Mouse (Mus musculus) embryonic facial prominence, embryonic 12.5 days (tissue): ENCODE data around the gene Myl10. TPM values are rescaled to one million over a fixed set of nuclear protein-coding genes. Genes with fewer than 3 reads are reported as not detected.
"Not testable (repeated sequence)": the region's sequence is repeated elsewhere in the genome, so short reads cannot be mapped to it uniquely, and the experiment has no call there.

Experiments used
- ATAC-seq: fragments of 200-750 bp; cut with Nextera tagmentation; 2 replicates; pipeline ENCODE4 v1.8.0; 2017; ENCODE audit not compliant: insufficient number of reproducible peaks, insufficient read depth, low FRiP score, low TSS enrichment
- H3K27ac ChIP-seq: fragments of 300-500 bp; sonication (generic); 2 replicates; pipeline ENCODE4 v1.5.1; 2016; ENCODE audit warnings: mild to moderate bottlenecking
- H3K27me3 ChIP-seq: fragments of 300-500 bp; sonication (generic); 2 replicates; pipeline ENCODE4 v1.6.1; 2016; ENCODE audit warnings: mild to moderate bottlenecking, moderate library complexity
- H3K36me3 ChIP-seq: fragments of 300-500 bp; sonication (generic); 2 replicates; pipeline ENCODE4 v1.6.1; 2016; ENCODE audit warnings: mild to moderate bottlenecking
- H3K4me1 ChIP-seq: fragments of 300-500 bp; sonication (generic); 2 replicates; pipeline ENCODE4 v1.6.1; 2016
- H3K4me2 ChIP-seq: fragments of 300-500 bp; sonication (generic); replicated peaks from 2 replicates; pipeline ENCODE4 v1.6.1; 2016; ENCODE audit warnings: mild to moderate bottlenecking, moderate library complexity
- H3K4me3 ChIP-seq: fragments of 300-500 bp; sonication (generic); 2 replicates; pipeline ENCODE4 v1.5.1; 2016; ENCODE audit warnings: mild to moderate bottlenecking
- H3K9ac ChIP-seq: fragments of 300-500 bp; sonication (generic); 2 replicates; pipeline ENCODE4 v1.6.1; 2016; ENCODE audit warnings: mild to moderate bottlenecking, moderate library complexity
- H3K9me3 ChIP-seq: fragments of 300-500 bp; sonication (generic); 2 replicates; pipeline ENCODE4 v1.6.1; 2016; ENCODE audit warnings: mild to moderate bottlenecking, moderate library complexity
- WGBS: fragments of 180-500 bp; shearing (Covaris S2); methylation state at CpG from one replicate; pipeline ENCODE4 v1.1.7; 2016; 5-methylcytosine and 5-hydroxymethylcytosine counted together
- polyA plus RNA-seq: library from polyadenylated mRNA; unstranded; fragments of >200 nt; fragmentation: Nextera tagmentation; extraction: Ambion mirVana; gene quantifications from 2 replicates; pipeline ENCODE4 v1.2.1, GENCODE M21; 2016

The Myl10 gene
- not detected in 2 replicates for polyA plus RNA-seq

DNA sequence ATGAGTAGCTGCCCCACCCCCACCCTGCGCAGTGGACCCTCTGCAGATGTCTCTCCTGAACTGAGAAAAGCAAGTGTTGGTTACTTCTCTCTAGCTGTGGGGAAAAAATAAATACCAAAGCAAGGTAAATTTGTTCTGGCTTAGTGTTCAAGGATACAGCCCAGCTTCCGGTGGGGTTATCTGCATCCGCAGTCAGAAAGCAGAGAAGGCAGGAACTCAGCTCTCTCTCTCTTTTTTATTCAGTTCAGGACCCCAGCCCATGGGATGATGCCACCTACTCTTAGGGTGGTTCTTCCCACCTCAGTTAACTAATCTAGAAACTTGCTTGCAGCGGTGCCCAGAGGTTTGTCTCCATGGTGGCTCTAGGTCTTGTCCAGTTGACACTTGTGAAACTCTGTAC is at the start of gene Myl10:
Myl10 (plus strand) TSS at position 363 of the 400 bp plus-strand sequence.
- WGBS, result 93% methylated on average over 4 of the region's 4 CpGs
- ATAC-seq, result no peak

GRCm38 (mm10) chr5:136646731-136647328 is 46.1 kb upstream of the Myl10 start:
- 85% methylated on average over 4 of the region's 4 CpGs for WGBS
- Histone ChIP-seq H3K27me3 (no peaks in the 10 kb centered on the region), H3K9ac (no peak overlapping the region), H3K36me3 (no peaks in the 10 kb centered on the region), H3K4me2 (no peak overlapping the region), H3K4me1 (no peaks in the 10 kb centered on the region), H3K4me3 (no peak overlapping the region), H3K27ac (no peak overlapping the region), H3K9me3 (no peaks in the 10 kb centered on the region)
- no peak for ATAC-seq

More for the DNA sequence above, at the start of gene Myl10:
- H3K9ac ChIP-seq, result no peak within 1 kb of the TSS
- H3K27ac ChIP-seq, result no peak within 1 kb of the TSS
- H3K27me3 ChIP-seq, result no peaks in the 10 kb centered on the region
- no peaks in the 10 kb centered on the region for H3K9me3 ChIP-seq
- H3K4me1 ChIP-seq, result no peaks in the 10 kb centered on the region
- no peak within 1 kb of the TSS for H3K4me2 ChIP-seq
- no peaks in the 10 kb centered on the region for H3K36me3 ChIP-seq
- H3K4me3 ChIP-seq, result no peak within 1 kb of the TSS

DNA sequence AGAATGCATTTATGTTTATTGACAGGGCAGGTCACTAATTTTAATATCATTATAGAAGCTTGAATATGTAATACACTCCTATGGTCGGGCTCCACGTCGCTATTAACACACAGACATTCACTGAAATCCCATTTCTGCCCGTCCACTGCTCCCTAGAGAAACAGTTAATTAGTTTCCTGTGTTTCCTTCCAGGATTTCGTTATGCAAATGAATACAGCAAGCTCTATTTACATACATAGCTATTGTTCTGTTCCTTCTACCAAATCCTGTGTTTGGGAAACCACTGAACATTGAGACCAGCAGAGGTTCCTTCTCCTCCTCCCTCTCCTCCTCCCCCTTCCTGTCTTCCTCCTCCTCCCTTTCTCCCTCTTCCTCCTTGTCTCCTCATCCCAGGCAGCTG is 43.9 kb upstream of the Myl10 start:
- 58% methylated on average over 5 of the region's 5 CpGs for WGBS

GRCm38 (mm10) chr5:136649655-136650054 is 43.3 kb upstream of the Myl10 start:
- 91% methylated on average over 5 of the region's 5 CpGs for WGBS
- H3K9ac ChIP-seq, result no peak overlapping the region
- H3K4me3 ChIP-seq, result no peak overlapping the region
- H3K9me3 ChIP-seq, result no peaks in the 10 kb centered on the region
- no peak for ATAC-seq
- H3K36me3 ChIP-seq, result no peaks in the 10 kb centered on the region
- H3K27ac ChIP-seq, result no peak overlapping the region
- no peaks in the 10 kb centered on the region for H3K4me1 ChIP-seq
- H3K27me3 ChIP-seq, result no peaks in the 10 kb centered on the region
- H3K4me2 ChIP-seq, result no peak overlapping the region

More for the DNA sequence above, 43.9 kb upstream of the Myl10 start:
- H3K27ac ChIP-seq, result no peak overlapping the region
- H3K9me3 ChIP-seq, result no peaks in the 10 kb centered on the region
- ATAC-seq, result no peak
- no peaks in the 10 kb centered on the region for H3K4me1 ChIP-seq
- H3K27me3 ChIP-seq, result no peaks in the 10 kb centered on the region
- no peak overlapping the region for H3K4me3 ChIP-seq
- H3K4me2 ChIP-seq, result no peak overlapping the region
- no peak overlapping the region for H3K9ac ChIP-seq
- no peaks in the 10 kb centered on the region for H3K36me3 ChIP-seq

DNA sequence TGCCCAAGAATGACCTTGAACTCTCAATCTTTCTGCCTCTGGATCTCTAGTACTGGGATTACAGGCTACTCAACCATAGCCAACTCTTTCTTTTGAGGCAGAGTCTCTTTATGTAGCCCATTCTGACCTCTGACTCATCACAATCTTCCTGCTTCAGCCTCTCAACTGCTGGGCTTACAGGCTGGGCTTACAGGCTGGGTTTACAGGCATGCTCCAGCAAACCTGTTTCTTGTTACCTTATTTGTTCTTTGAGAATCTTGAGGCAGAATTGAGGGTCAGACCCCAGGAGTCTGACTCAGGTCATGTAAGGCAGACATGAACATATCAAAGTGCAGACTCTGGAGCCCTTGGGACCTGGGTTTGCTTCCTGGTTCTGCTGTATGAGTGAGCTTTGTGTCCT is 38.5 kb upstream of the Myl10 start:
- no peaks in the 10 kb centered on the region for H3K36me3 ChIP-seq
- H3K9me3 ChIP-seq, result no peaks in the 10 kb centered on the region
- H3K9ac ChIP-seq, result no peak overlapping the region
- no peaks in the 10 kb centered on the region for H3K4me1 ChIP-seq
- H3K27me3 ChIP-seq, result no peaks in the 10 kb centered on the region
- no peak for ATAC-seq
- H3K4me2 ChIP-seq, result no peak overlapping the region
- H3K27ac ChIP-seq, result no peak overlapping the region
- H3K4me3 ChIP-seq, result no peak overlapping the region

GRCm38 (mm10) chr5:136656830-136657395 is 36.0 kb upstream of the Myl10 start:
- 77% methylated on average over 10 of the region's 10 CpGs for WGBS
- no peak overlapping the region for H3K4me2 ChIP-seq

DNA sequence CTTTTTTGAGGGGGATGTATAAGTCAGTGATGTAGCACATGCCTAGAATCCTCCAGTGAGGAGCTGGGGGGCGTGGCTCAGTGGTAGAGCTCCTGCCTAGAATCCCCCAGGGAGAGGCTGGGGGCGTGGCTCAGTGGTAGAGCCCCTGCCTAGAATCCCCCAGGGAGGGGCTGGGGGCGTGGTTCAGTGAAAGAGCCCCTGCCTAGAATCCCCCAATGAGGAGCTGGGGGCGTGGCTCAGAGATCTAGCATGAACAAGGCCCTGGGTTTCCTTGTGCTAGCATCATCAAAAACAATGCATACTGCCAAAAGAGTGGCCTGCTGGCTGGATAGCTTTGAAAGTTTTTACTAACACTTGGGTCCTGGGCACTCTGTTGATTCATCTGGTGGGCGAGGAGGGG is 32.2 kb upstream of the Myl10 start:
- not testable (repeated sequence) for H3K9ac ChIP-seq, H3K4me1 ChIP-seq, H3K4me3 ChIP-seq, H3K36me3 ChIP-seq, ATAC-seq, H3K9me3 ChIP-seq, H3K27ac ChIP-seq, H3K4me2 ChIP-seq
- H3K27me3 ChIP-seq, result peaks cover 12% of the 10 kb centered on the region; the same call in 1 of the 2 replicates
- WGBS, result 79% methylated on average over 5 of the region's 5 CpGs

More at GRCm38 (mm10) chr5:136656830-136657395, 36.0 kb upstream of the Myl10 start:
- Histone ChIP-seq H3K27me3 (no peaks in the 10 kb centered on the region), H3K4me1 (no peaks in the 10 kb centered on the region), H3K9ac (no peak overlapping the region), H3K27ac (no peak overlapping the region), H3K36me3 (no peaks in the 10 kb centered on the region), H3K4me3 (no peak overlapping the region), H3K9me3 (no peaks in the 10 kb centered on the region)
- no peak for ATAC-seq

DNA sequence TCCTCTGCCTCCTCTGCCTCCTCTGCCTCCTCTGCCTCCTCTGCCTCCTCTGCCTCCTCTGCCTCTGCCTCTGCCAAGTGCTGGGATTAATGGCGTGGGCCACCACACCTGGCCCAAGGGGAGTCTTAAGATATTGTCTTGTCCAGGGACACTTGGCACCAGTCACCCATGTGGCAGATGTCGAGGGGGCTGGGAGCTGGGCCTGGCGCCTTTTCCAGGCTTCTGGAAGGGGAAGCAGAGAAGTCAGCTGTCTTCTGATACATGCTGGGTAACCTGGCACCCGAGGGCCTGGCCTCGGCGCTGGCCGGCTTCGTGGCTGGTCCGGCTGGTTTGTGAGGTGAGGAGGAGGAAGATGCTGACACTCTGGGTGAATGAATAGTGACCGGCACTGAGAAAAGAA is 30.7 kb upstream of the Myl10 start:
- peaks cover 21% of the 10 kb centered on the region; the same call in 1 of the 2 replicates for H3K27me3 ChIP-seq
- no peaks in the 10 kb centered on the region for H3K4me1 ChIP-seq
- no peak for ATAC-seq
- H3K36me3 ChIP-seq, result no peaks in the 10 kb centered on the region
- WGBS, result 73% methylated on average over 10 of the region's 10 CpGs
- H3K4me3 ChIP-seq, result no peak overlapping the region
- H3K27ac ChIP-seq, result no peak overlapping the region
- no peak overlapping the region for H3K4me2 ChIP-seq
- no peaks in the 10 kb centered on the region for H3K9me3 ChIP-seq
- no peak overlapping the region for H3K9ac ChIP-seq

- WGBS, result 15% methylated on average over 1 of the region's 1 CpGs
- ATAC-seq, result no peak
- Histone ChIP-seq H3K27ac (no peak overlapping the region), H3K9me3 (no peaks in the 10 kb centered on the region), H3K4me1 (no peaks in the 10 kb centered on the region), H3K4me2 (no peak overlapping the region), H3K36me3 (no peaks in the 10 kb centered on the region), H3K4me3 (no peak overlapping the region), H3K9ac (no peak overlapping the region), H3K27me3 (peaks cover 21% of the 10 kb centered on the region; the same call in 1 of the 2 replicates)
Observed at GRCm38 (mm10) chr5:136662822-136663221, 30.1 kb upstream of the Myl10 start.

- Histone ChIP-seq H3K4me2 (no peak overlapping the region), H3K9ac (no peak overlapping the region), H3K27me3 (peaks cover 21% of the 10 kb centered on the region; the same call in 1 of the 2 replicates), H3K27ac (no peak overlapping the region), H3K9me3 (no peaks in the 10 kb centered on the region), H3K4me3 (no peak overlapping the region), H3K36me3 (no peaks in the 10 kb centered on the region), H3K4me1 (no peaks in the 10 kb centered on the region)
- no peak for ATAC-seq
- WGBS, result 5% methylated on average over 9 of the region's 9 CpGs
Observed at GRCm38 (mm10) chr5:136664497-136664896, 28.4 kb upstream of the Myl10 start.

- Histone ChIP-seq H3K27ac (no peak overlapping the region), H3K9ac (no peak overlapping the region), H3K4me3 (no peak overlapping the region), H3K4me2 (no peak overlapping the region), H3K36me3 (no peaks in the 10 kb centered on the region), H3K27me3 (no peaks in the 10 kb centered on the region), H3K9me3 (no peaks in the 10 kb centered on the region), H3K4me1 (no peaks in the 10 kb centered on the region)
- 86% methylated on average over 18 of the region's 18 CpGs for WGBS
- ATAC-seq, result no peak
Observed at GRCm38 (mm10) chr5:136676315-136677030, 16.5 kb upstream of the Myl10 start.

DNA sequence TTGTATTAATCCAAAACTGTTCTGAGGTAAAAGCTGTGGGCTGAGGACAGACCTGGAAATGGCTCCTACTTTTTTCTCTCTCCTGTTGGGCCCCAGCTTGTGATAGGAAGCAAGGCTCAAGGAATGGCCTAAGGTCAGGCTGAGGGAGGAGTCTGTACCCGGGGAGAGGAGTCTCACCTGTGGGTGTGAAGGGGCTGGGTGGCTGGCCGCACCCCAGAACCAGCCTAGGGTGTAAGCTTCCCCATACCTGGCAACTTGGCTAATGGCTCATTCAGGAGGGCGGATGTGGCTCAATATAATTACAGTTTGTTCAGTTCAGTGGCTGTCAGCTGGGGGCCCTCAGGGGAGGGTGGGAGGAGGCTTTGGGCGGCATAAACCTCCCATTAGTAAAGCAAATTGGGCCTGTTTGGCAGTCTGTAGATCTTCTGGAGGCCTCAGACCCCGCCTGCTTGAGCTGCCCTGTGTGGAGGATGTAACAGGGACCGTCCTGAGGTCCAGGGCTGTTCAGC is 14.1 kb upstream of the Myl10 start:
- 63% methylated on average over 6 of the region's 6 CpGs for WGBS
- Histone ChIP-seq H3K36me3 (no peaks in the 10 kb centered on the region), H3K4me2 (no peak overlapping the region), H3K9ac (no peak overlapping the region), H3K27ac (no peak overlapping the region), H3K9me3 (no peaks in the 10 kb centered on the region), H3K4me1 (no peaks in the 10 kb centered on the region; the same call in 1 of the 2 replicates), H3K4me3 (no peak overlapping the region), H3K27me3 (no peaks in the 10 kb centered on the region)
- ATAC-seq, result no peak
